Mouse (Mus musculus) layer of hippocampus, adult 2 months (tissue): ENCODE data around the gene Col13a1. TPM values are rescaled to one million over a fixed set of nuclear protein-coding genes. Genes with fewer than 3 reads are reported as not detected.

ENCODE experiments used
- DNase-seq, 2 experiments: peaks; one replicate each; pipeline ENCODE4 v3.0.0; 2022; ENCODE audit warnings: low spot score in 2 of 2
- H3K27ac ChIP-seq: fragments of 200-600 bp; 2 replicates; pipeline ENCODE4 v1.8.1; 2022
- H3K4me3 ChIP-seq: fragments of 200-600 bp; 2 replicates; pipeline ENCODE4 v1.8.1; 2022; ENCODE audit warnings: mild to moderate bottlenecking
- CTCF ChIP-seq: fragments of 200-600 bp; conservative IDR thresholded peaks from 2 replicates; pipeline ENCODE4 v1.8.1; 2022; ENCODE audit warnings: antibody characterized with exemption, mild to moderate bottlenecking, moderate library complexity
- total RNA-seq, 2 experiments: library from RNA; stranded (reverse); gene quantifications; 2 replicates each; pipeline ENCODE4 v1.2.3; 2021

Gene Col13a1
- total RNA-seq, 2 experiments from 2014 or later, result 1.1 to 1.5 TPM

- TF ChIP-seq CTCF, result no peak
- Histone ChIP-seq H3K4me3 (no peak overlapping the region), H3K27ac (no peak overlapping the region)
- no peak for DNase-seq
Observed at GRCm38 (mm10) chr10:61827950-61828936, 150.7 kb downstream of the Col13a1 start.

- no peak overlapping the region for H3K4me3 ChIP-seq
- no peak for DNase-seq
- no peak overlapping the region for H3K27ac ChIP-seq
- no peak for TF ChIP-seq CTCF
Observed at GRCm38 (mm10) chr10:61826753-61827435, 152.0 kb downstream of the Col13a1 start.

GRCm38 (mm10) chr10:61825979-61826752 is 152.7 kb downstream of the Col13a1 start:
- DNase-seq, result no peak
- H3K4me3 ChIP-seq, result no peak overlapping the region
- TF ChIP-seq CTCF, result no peak
- no peak overlapping the region for H3K27ac ChIP-seq

- Histone ChIP-seq H3K27ac (no peak overlapping the region), H3K4me3 (no peak overlapping the region)
- no peak for TF ChIP-seq CTCF
- DNase-seq, result no peak
Observed at GRCm38 (mm10) chr10:61825536-61825935, 153.4 kb downstream of the Col13a1 start.

- Histone ChIP-seq H3K4me3 (no peak overlapping the region), H3K27ac (no peak overlapping the region)
- TF ChIP-seq CTCF, result no peak
- DNase-seq, result no peak
Observed at GRCm38 (mm10) chr10:61823731-61824115, 155.2 kb downstream of the Col13a1 start.

- TF ChIP-seq CTCF, result no peak
- H3K4me3 ChIP-seq, result no peak overlapping the region
- DNase-seq, result no peak
- H3K27ac ChIP-seq, result no peak overlapping the region
Observed at GRCm38 (mm10) chr10:61822968-61823730, 155.8 kb downstream of the Col13a1 start.

GRCm38 (mm10) chr10:61820050-61820449 is 158.9 kb downstream of the Col13a1 start:
- Histone ChIP-seq H3K27ac (no peak overlapping the region), H3K4me3 (no peak overlapping the region)
- TF ChIP-seq CTCF, result peak; percentile 57
- no peak for DNase-seq

- no peak overlapping the region for H3K4me3 ChIP-seq
- no peak overlapping the region for H3K27ac ChIP-seq
- no peak for TF ChIP-seq CTCF
- DNase-seq, result no peak
Observed at GRCm38 (mm10) chr10:61811987-61812386, 166.9 kb downstream of the Col13a1 start.

GRCm38 (mm10) chr10:61798133-61798576 is 180.8 kb downstream of the Col13a1 start:
- H3K27ac ChIP-seq, result no peak overlapping the region
- no peak for TF ChIP-seq CTCF
- H3K4me3 ChIP-seq, result no peak overlapping the region
- DNase-seq, result peak; percentile 16 to 20

GRCm38 (mm10) chr10:61795458-61795857 is 183.4 kb downstream of the Col13a1 start:
- H3K27ac ChIP-seq, result no peak overlapping the region
- no peak for TF ChIP-seq CTCF
- DNase-seq, result no peak
- H3K4me3 ChIP-seq, result no peak overlapping the region

GRCm38 (mm10) chr10:61794971-61795370 is 183.9 kb downstream of the Col13a1 start:
- no peak overlapping the region for H3K27ac ChIP-seq
- H3K4me3 ChIP-seq, result no peak overlapping the region
- DNase-seq, result no peak
- TF ChIP-seq CTCF, result no peak

GRCm38 (mm10) chr10:61793015-61793414 is 185.9 kb downstream of the Col13a1 start:
- H3K27ac ChIP-seq, result no peak overlapping the region
- DNase-seq, result no peak
- TF ChIP-seq CTCF, result no peak
- H3K4me3 ChIP-seq, result no peak overlapping the region
